17 mouse cellular contexts compared by ENCODE assay signal in the genomic region with DNA sequence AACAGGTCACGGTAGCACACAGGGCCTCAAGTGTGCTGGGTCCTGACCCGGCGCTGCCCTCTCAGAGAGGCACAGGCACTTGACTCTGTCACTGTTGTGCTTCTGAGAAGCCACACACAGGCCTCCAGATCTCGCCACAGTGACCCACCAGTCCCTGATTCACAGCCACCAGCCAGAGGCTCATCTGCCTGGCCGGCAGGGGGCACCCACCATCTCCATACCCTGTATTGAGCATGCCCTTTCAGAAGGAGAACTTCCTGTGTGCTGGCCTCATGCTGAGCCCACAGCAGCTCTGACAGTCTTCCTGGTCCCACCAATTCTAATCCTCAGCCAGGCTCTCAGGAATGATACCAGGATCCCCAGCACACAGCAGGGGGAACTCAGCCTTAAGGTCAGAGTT. TPM values are rescaled to one million over a fixed set of nuclear protein-coding genes. Genes with fewer than 3 reads are reported as not detected.
DNase-seq lines count a peak whose midpoint lies in the region; ATAC-seq and TF ChIP-seq lines count a peak whose summit lies in the region.
"Had no signal": no experiment of that assay in that cellular context is flagged by ENCODE, and none has a peak within 500 bp of the region (broad histone marks: within the 10 kb centered on the region; RNA-seq: fewer than 3 reads in every experiment).

No protein-coding gene starts in this region.

- H3K27ac ChIP-seq in intestine, postnatal 0 days (ENCODE audit: low read depth, low read length) = no peak overlapping the region
- no peak overlapping the region for H3K27ac ChIP-seq in intestine, embryonic 15.5 days
- H3K27ac ChIP-seq in liver, embryonic 12.5 days = no peak overlapping the region
- H3K27ac ChIP-seq: heart, embryonic 10.5 days; limb, embryonic 15.5 days; midbrain, embryonic 10.5 days had no signal

- no peak overlapping the region for H3K4me3 ChIP-seq in intestine, postnatal 0 days (ENCODE audit: low read depth, low read length)
- H3K4me3 ChIP-seq in intestine, embryonic 15.5 days (replicated peaks) = no peak overlapping the region
- no peak overlapping the region for H3K4me3 ChIP-seq in liver, embryonic 12.5 days
- H3K4me3 ChIP-seq: erythroblast, embryonic 14.5 days; heart, embryonic 10.5 days; limb, embryonic 15.5 days; midbrain, embryonic 10.5 days; myocyte had no signal

- H3K4me1 ChIP-seq in intestine, postnatal 0 days (replicated peaks; ENCODE audit: control insufficient read depth, insufficient read depth, low read length) = no peaks in the 10 kb centered on the region
- H3K4me1 ChIP-seq in intestine, embryonic 15.5 days (replicated peaks) = no peaks in the 10 kb centered on the region
- H3K4me1 ChIP-seq in liver, embryonic 12.5 days = no peaks in the 10 kb centered on the region
- H3K4me1 ChIP-seq: heart, embryonic 10.5 days; midbrain, embryonic 10.5 days had no signal

- TF ChIP-seq CTCF in intestine, postnatal 0 days (IDR thresholded peaks at IDR 0.05; ENCODE audit: low read depth) = peak; percentile 44

- H3K4me2 ChIP-seq in intestine, postnatal 0 days (replicated peaks; ENCODE audit: low read depth) = no peak overlapping the region
- H3K4me2 ChIP-seq in intestine, embryonic 15.5 days (replicated peaks) = no peak overlapping the region
- no peak overlapping the region for H3K4me2 ChIP-seq in liver, embryonic 12.5 days
- H3K4me2 ChIP-seq: limb, embryonic 15.5 days had no signal

- H3K36me3 ChIP-seq in intestine, postnatal 0 days (ENCODE audit: control insufficient read depth, insufficient read depth) = no peaks in the 10 kb centered on the region
- H3K36me3 ChIP-seq in intestine, embryonic 15.5 days = no peaks in the 10 kb centered on the region
- no peaks in the 10 kb centered on the region for H3K36me3 ChIP-seq in liver, embryonic 12.5 days
- H3K36me3 ChIP-seq: heart, embryonic 10.5 days; limb, embryonic 15.5 days; midbrain, embryonic 10.5 days had no signal

- H3K9ac ChIP-seq in intestine, postnatal 0 days (ENCODE audit: low read depth, low read length) = no peak overlapping the region
- no peak overlapping the region for H3K9ac ChIP-seq in intestine, embryonic 15.5 days
- no peak overlapping the region for H3K9ac ChIP-seq in liver, embryonic 12.5 days
- H3K9ac ChIP-seq: limb, embryonic 15.5 days had no signal

- peak; percentile 32 for DNase-seq in thymus, postnatal 14 days
- DNase-seq in thymus, postnatal 0 days (ENCODE audit: low spot score) = no peak
- no peak for DNase-seq in adrenal gland, postnatal 36 days
- no peak for DNase-seq in gastrocnemius, adult 18-20 months (ENCODE audit: low spot score)
- no peak for DNase-seq in heart, postnatal 4 days
- DNase-seq: cerebellum, adult 9-10 months; embryo, embryonic 11 days had no signal

- WGBS in intestine, postnatal 0 days = 52% methylated on average over 5 of the region's 5 CpGs
- 55% methylated on average over 5 of the region's 5 CpGs for WGBS in intestine, embryonic 15.5 days
- 44% methylated on average over 5 of the region's 5 CpGs for WGBS in liver, embryonic 12.5 days (ENCODE audit: insufficient replicate concordance)

- no peaks in the 10 kb centered on the region for H3K27me3 ChIP-seq in intestine, postnatal 0 days (replicated peaks; ENCODE audit: control insufficient read depth, insufficient read depth, low read length)
- no peaks in the 10 kb centered on the region; the same call in 1 of the 2 replicates for H3K27me3 ChIP-seq in intestine, embryonic 15.5 days (replicated peaks)
- peaks cover 83% of the 10 kb centered on the region for H3K27me3 ChIP-seq in liver, embryonic 12.5 days (replicated peaks)

- H3K9me3 ChIP-seq in intestine, postnatal 0 days (ENCODE audit: control insufficient read depth) = no peaks in the 10 kb centered on the region
- H3K9me3 ChIP-seq in intestine, embryonic 15.5 days = no peaks in the 10 kb centered on the region
- no peaks in the 10 kb centered on the region for H3K9me3 ChIP-seq in liver, embryonic 12.5 days (replicated peaks)
- H3K9me3 ChIP-seq: heart, embryonic 10.5 days; limb, embryonic 15.5 days; midbrain, embryonic 10.5 days had no signal

- no peak for ATAC-seq in intestine, postnatal 0 days
- no peak for ATAC-seq in intestine, embryonic 15.5 days
- 0 out of 2 replicates have a peak, but pooled peaks have one; percentile 22 for ATAC-seq in liver, embryonic 12.5 days

RNA-seq across cellular contexts. Expression of a gene that starts 46.7 kb away (rescaled TPM):
- polyA plus RNA-seq in intestine, postnatal 0 days (2015; fragmentation: Nextera tagmentation; extraction: Ambion mirVana) = 0.05 TPM in 1 of 2 replicates, not detected in the other
- not detected in 2 replicates for polyA plus RNA-seq in intestine, embryonic 15.5 days (2015; fragmentation: Nextera tagmentation; extraction: Ambion mirVana)
- polyA plus RNA-seq in thymus, postnatal 0 days (2015; fragmentation: Nextera tagmentation; extraction: Ambion mirVana) = 0.05 TPM in 1 of 2 replicates, not detected in the other
- polyA plus RNA-seq in liver, embryonic 12.5 days (2016; fragmentation: Nextera tagmentation; extraction: Ambion mirVana) = 0.06 and 0.13 TPM in 2 replicates
- total RNA-seq in adrenal gland, postnatal 36 days (2021) = not detected
- not detected for total RNA-seq in gastrocnemius, adult 18-20 months (2021)
- not detected for total RNA-seq in heart, postnatal 4 days (2021)
- total RNA-seq: hematopoietic stem cell, adult 5-6 weeks had no signal
- polyA plus RNA-seq: erythroblast, embryonic 14.5 days; heart, embryonic 10.5 days; intestine, embryonic 14.5 days; limb, embryonic 15.5 days; midbrain, embryonic 10.5 days; myocyte had no signal

RNA-seq across cellular contexts. Expression of a gene that starts 50.8 kb away (rescaled TPM):
- polyA plus RNA-seq in intestine, postnatal 0 days (2015; fragmentation: Nextera tagmentation; extraction: Ambion mirVana) = 0.03 TPM in 1 of 2 replicates, not detected in the other
- 0.13 and 0.33 TPM in 2 replicates for polyA plus RNA-seq in intestine, embryonic 15.5 days (2015; fragmentation: Nextera tagmentation; extraction: Ambion mirVana)
- 0.55 and 0.76 TPM in 2 replicates for polyA plus RNA-seq in thymus, postnatal 0 days (2015; fragmentation: Nextera tagmentation; extraction: Ambion mirVana)
- polyA plus RNA-seq in liver, embryonic 12.5 days (2016; fragmentation: Nextera tagmentation; extraction: Ambion mirVana) = 0.04 and 0.17 TPM in 2 replicates
- total RNA-seq in adrenal gland, postnatal 36 days (2021) = not detected
- not detected for total RNA-seq in gastrocnemius, adult 18-20 months (2021)
- total RNA-seq in heart, postnatal 4 days (2021) = not detected
- total RNA-seq: hematopoietic stem cell, adult 5-6 weeks had no signal
- polyA plus RNA-seq: myocyte had no signal

RNA-seq across cellular contexts. Expression of a gene that starts 53.0 kb away (rescaled TPM):
- 13.2 and 15.0 TPM in 2 replicates for polyA plus RNA-seq in intestine, postnatal 0 days (2015; fragmentation: Nextera tagmentation; extraction: Ambion mirVana)
- polyA plus RNA-seq in intestine, embryonic 15.5 days (2015; fragmentation: Nextera tagmentation; extraction: Ambion mirVana) = 28.9 and 31.2 TPM in 2 replicates
- 37.0 and 38.8 TPM in 2 replicates for polyA plus RNA-seq in thymus, postnatal 0 days (2015; fragmentation: Nextera tagmentation; extraction: Ambion mirVana)
- 29.5 and 31.4 TPM in 2 replicates for polyA plus RNA-seq in liver, embryonic 12.5 days (2016; fragmentation: Nextera tagmentation; extraction: Ambion mirVana)
- total RNA-seq in adrenal gland, postnatal 36 days (2021) = 10 to 100 TPM; 20.3 to 22.6 TPM
- 10 to 100 TPM; 12.0 to 12.9 TPM for total RNA-seq in gastrocnemius, adult 18-20 months (2021)
- total RNA-seq in heart, postnatal 4 days (2021) = 10 to 100 TPM; 11.6 to 13.3 TPM
